Mouse (Mus musculus) lung, adult 2 months (tissue): ENCODE results near the gene Adssl1.

Experiments used
- CTCF ChIP-seq: fragments of 200-500 bp; IDR thresholded peaks from 2 replicates; pipeline ENCODE4 v1.5.1; 2011; ENCODE audit warnings: mild to moderate bottlenecking, low read length, control low read depth; ENCODE audit not compliant: insufficient read depth
- POLR2A ChIP-seq: fragments of 200-500 bp; IDR thresholded peaks from 2 replicates; pipeline ENCODE4 v1.6.1; 2011; ENCODE audit warnings: low read depth, mild to moderate bottlenecking, control low read depth, low read length, borderline replicate concordance; ENCODE audit errors: extremely low read depth

- peak; percentile 84; the same call in 1 of the 2 replicates for TF ChIP-seq POLR2A
- no peak for TF ChIP-seq CTCF
Observed at GRCm38 (mm10) chr12:112644855-112645506, 25.1 kb downstream of the Adssl1 start.
